Mouse (Mus musculus): ENCODE measurements at regions not wholly inside any gene's neighbourhood (a gene's known extent, or its start where the extent isn't known, plus 50 kb on each side); places are given as distances from the start of the nearest gene placed in this dataset.

GRCm38 (mm10) chr16:75487915-75488314, 97.9 kb downstream of the Lipi start:
- DNase-seq, result no peak
- intact Hi-C loops (cut with DNase I), result no loop called here

GRCm38 (mm10) chr16:75483878-75484277, 102.0 kb downstream of the Lipi start:
- intact Hi-C loops (cut with DNase I), result no loop called here
- no peak for DNase-seq

DNA sequence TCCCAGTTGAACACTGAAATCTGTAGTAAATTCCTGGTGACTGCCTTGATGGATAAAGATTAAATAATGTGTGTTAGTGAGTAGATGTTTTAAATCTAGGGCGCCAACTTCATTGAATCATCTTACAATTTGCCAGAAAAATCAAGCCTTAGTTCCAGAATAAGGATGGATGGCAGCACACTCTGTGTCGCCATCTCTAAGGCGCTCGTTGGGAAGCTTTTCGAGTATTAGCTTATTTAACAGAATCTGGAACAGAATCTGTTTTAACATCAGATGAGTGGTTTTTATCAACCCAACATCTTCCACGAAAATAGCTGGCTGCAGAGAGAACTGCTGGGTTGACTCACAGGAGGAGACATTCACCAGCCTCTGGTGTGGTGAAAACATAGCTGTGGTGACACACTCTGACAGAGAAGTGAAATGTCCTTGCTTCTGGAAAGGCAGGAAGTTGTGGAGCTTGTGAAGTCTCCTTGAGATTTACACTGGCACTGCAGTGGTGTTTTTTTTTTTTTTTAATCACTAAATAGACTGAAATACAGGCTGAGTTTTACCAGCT, 120.4 kb downstream of the Lipi start:
- no peak for DNase-seq
- intact Hi-C loops (cut with DNase I), result no loop called here

DNA sequence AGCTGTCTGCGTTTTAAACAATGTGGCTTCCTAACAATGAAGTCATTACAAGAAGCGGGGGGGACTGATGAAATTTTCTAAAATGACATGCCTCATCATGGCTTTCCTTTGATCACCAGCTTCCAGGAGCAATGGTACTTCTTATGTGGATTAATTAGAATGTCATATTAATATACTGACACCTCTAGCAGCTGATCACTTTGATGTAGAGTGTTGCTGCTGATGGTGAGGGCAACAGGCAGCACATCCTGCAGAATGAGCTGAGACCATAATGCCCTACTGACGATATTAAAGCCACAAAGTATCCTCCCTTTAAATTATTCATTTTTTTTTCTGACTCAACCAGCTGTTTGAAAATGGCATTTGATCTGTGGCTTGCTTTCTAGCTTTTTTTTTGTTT, 123.7 kb downstream of the Lipi start:
- intact Hi-C loops (cut with DNase I), result no loop called here
- no peak for DNase-seq

- intact Hi-C loops (cut with DNase I), result no loop called here
- peak in 1 of 2 experiments; percentile 2 for DNase-seq
Observed at GRCm38 (mm10) chr16:75446901-75447514, 138.9 kb downstream of the Lipi start.

GRCm38 (mm10) chr16:75439296-75439695, 146.6 kb downstream of the Lipi start:
- intact Hi-C loops (cut with DNase I), result no loop called here
- no peak for DNase-seq

DNA sequence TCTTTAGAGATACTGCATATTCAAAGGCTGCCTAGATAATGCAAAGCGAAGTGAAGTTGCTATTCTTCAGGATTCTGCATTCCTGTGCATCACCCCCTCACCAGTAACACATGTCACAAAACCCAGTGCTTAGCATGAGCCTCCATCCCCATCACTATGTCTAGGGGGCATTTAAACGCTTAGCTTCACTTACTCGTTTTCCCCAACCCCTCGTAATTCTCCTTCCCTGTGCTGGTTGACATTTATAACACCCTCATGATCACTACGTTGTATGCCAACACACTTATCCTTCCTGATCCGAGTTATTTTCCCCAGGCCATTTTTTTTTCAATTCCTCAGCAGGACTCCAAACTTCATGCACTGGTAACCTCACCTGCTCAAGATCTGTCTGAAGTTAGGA, 152.6 kb downstream of the Lipi start:
- intact Hi-C loops (cut with DNase I), result no loop called here
- DNase-seq, result no peak

- intact Hi-C loops (cut with DNase I), result no loop called here
- DNase-seq, result no peak
Observed at GRCm38 (mm10) chr16:75384526-75385222, 201.2 kb downstream of the Lipi start.

DNA sequence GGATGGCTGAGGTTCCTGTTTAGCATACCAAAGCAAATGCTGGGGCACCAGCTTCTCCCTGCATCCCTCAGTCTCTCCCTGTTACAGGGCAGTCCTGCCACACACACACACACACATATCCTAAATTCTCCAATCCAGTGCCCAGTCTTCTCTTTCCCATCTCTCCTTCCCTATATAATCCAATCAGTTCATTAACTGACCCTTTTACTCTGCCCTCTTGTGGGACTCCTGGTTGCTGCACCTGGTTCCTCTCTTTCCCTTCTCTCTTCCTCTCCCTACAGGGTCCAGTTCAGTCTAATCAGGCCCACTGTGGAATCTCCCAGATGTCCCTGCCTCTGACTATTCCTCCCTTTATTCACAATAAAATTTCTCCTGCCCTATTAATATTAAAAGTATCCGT, 204.7 kb downstream of the Lipi start:
- DNase-seq, result no peak

DNA sequence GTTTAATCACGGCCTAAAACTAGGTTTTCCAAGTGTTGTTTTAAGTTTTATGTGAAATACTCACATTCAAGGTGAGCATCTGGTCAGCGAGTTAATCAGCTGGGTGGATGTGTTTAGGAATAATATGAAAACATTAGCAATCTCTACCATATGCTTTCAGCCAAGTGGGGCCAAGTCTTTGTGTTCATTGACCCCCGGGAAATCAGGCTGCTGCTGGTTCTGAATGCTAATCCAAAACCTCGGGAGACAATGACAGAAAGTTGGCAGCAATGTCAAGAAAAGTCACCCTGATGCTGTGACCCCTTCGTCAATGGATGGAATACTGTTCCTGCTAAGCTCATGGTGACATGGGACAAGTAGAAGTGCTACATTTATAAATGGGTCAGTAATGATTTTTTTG, 216.2 kb downstream of the Lipi start:
- intact Hi-C loops (cut with DNase I), result no loop called here

More for the DNA sequence above, 204.7 kb downstream of the Lipi start:
- intact Hi-C loops (cut with DNase I), result no loop called here

GRCm38 (mm10) chr16:75366727-75367126, 219.1 kb downstream of the Lipi start:
- no peak for DNase-seq
- intact Hi-C loops (cut with DNase I), result no loop called here

More for the DNA sequence above, 216.2 kb downstream of the Lipi start:
- DNase-seq, result no peak

- intact Hi-C loops (cut with DNase I), result no loop called here
- no peak for DNase-seq
Observed at GRCm38 (mm10) chr16:75365361-75365994, 220.4 kb downstream of the Lipi start.

DNA sequence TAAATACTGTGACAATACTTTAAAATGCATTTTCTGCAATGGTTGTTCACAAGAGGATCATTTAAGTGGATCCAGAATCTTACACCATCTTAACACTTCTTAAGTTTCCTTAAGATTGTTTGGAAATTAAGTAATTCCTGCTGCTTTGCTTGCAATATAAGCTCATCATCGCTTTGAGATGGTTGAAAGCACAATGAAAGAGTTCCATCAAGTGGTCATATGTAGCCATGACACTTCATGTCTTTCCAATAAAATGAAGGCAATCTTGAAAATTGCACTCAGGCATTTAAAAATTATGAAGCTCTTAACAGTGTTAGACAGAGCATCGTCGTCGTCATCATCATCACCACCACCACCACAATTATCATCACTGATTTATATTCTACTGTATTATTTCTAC, 223.8 kb downstream of the Lipi start:
- no peak for DNase-seq
- intact Hi-C loops (cut with DNase I), result no loop called here

DNA sequence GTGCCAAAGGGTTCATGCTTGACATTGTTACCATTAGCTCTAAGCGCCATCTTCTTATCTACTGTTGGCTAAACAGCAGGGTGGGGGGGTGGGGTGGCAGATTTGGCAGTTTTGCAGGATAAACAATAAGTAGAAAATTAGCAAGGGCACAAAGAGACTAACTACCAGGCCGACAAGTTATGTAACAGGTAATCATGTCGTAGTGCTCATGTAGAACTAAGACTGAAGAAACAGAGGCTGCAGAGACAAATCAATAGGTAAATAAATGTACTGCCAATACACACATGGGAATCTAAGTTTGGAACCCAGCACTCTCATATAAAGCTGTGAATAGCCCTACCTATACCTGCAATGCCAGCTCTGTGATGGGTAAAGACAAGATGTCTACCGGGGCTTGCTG, 225.1 kb downstream of the Lipi start:
- DNase-seq, result no peak
- intact Hi-C loops (cut with DNase I), result no loop called here

- intact Hi-C loops (cut with DNase I), result no loop called here
- no peak for DNase-seq
Observed at GRCm38 (mm10) chr16:75353394-75353793, 232.5 kb downstream of the Lipi start.

GRCm38 (mm10) chr16:75344201-75344927, 241.5 kb downstream of the Lipi start:
- intact Hi-C loops (cut with DNase I), result loop anchor here (5.0 kb wide), 2 partner anchors 188 to 1553 kb away; no protein-coding TSS in a partner anchor
- DNase-seq, result no peak

DNA sequence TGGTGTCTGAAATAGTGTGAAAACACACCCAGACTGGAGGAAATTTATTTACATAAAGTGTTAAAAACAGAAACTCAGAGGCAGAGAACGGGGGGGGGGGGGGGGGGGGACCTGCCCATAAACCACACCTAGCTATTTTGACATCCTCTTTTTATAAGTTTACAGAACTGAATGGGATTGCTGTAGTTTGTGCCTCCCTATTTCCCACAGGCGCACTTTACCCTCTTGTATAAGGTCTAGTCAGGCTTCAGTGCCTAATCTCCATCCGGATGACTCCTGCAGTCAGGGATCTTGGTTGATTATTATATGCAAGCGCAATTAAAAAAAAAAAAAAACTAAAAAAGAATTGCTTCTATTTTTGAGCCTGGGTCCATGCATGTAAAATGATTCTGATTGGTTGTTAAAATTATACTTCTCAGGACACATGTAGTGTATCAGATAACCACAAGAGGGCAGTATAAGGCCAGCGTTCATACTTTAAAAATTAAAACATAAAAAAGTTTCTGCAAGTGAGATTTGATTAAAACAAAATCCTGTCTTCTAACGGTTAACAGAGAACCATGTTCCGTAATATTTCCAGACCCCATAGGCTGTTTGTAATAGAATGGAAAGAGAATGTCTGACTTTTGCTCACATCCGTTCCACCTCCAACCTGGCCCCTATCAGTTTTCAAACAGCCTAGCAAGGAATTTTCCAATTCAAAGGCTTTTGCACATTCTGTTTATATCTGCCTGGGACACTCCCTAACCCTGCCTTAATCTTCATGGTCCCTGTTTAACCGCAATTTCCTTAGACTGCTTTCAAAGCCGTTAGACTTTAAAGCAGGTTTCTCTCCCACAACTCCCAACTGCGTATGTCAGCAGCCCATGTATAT, 242.6 kb downstream of the Lipi start:
- intact Hi-C loops (cut with DNase I), result loop anchor here (5.0 kb wide), 2 partner anchors 189 to 1554 kb away; no protein-coding TSS in a partner anchor
- peak in 1 of 2 experiments; percentile 24 for DNase-seq

GRCm38 (mm10) chr16:75334228-75334627, 251.6 kb downstream of the Lipi start:
- intact Hi-C loops (cut with DNase I), result no loop called here
- DNase-seq, result no peak

- intact Hi-C loops (cut with DNase I), result no loop called here
- no peak for DNase-seq
Observed at GRCm38 (mm10) chr16:75333750-75334149, 252.1 kb downstream of the Lipi start.

GRCm38 (mm10) chr16:75332853-75333252, 253.0 kb downstream of the Lipi start:
- no peak for DNase-seq
- intact Hi-C loops (cut with DNase I), result no loop called here

Data from heart, postnatal 10 days (tissue).